Mouse (Mus musculus): Measurements from ENCODE around the gene Inafm1.
A peak's percentile ranks its signal among the peaks of the same experiment; 100 is the strongest.
"Not testable (repeated sequence)": the region's sequence is repeated elsewhere in the genome, so short reads cannot be mapped to it uniquely, and the experiment has no call there.

Inafm1 gene

GRCm38 (mm10) chr7:16263015-16263787 lies 10.2 kb downstream of the Inafm1 start:
- DNase-seq (ENCODE audit: low spot score) = peak; percentile 89

- DNase-seq (ENCODE audit: low spot score) = no peak
Measured at GRCm38 (mm10) chr7:16261097-16261496, 12.3 kb downstream of the Inafm1 start.

GRCm38 (mm10) chr7:16259110-16259590 lies 14.3 kb downstream of the Inafm1 start, which contains the start of gene C5ar1:
Gene C5ar1 (minus strand): TSS chr7:16259540.
- DNase-seq (ENCODE audit: low spot score) = no peak

- no peak for DNase-seq (ENCODE audit: low spot score)
Measured at GRCm38 (mm10) chr7:16257830-16258229, 15.6 kb downstream of the Inafm1 start.

- not testable (repeated sequence) for DNase-seq (ENCODE audit: low spot score)
Measured at GRCm38 (mm10) chr7:16255963-16256362, 17.5 kb downstream of the Inafm1 start.

- no peak for DNase-seq (ENCODE audit: low spot score)
Measured at GRCm38 (mm10) chr7:16254195-16254594, 19.2 kb downstream of the Inafm1 start.

GRCm38 (mm10) chr7:16250687-16251086 lies 22.7 kb downstream of the Inafm1 start:
- DNase-seq (ENCODE audit: low spot score) = no peak

- DNase-seq (ENCODE audit: low spot score) = no peak
Measured at GRCm38 (mm10) chr7:16245958-16246357, 27.5 kb downstream of the Inafm1 start.

GRCm38 (mm10) chr7:16244067-16244466 lies 29.4 kb downstream of the Inafm1 start, which contains the start of gene C5ar2:
Gene C5ar2 (minus strand): TSS chr7:16244154.
- no peak for DNase-seq (ENCODE audit: low spot score)

- DNase-seq (ENCODE audit: low spot score) = no peak
Measured at GRCm38 (mm10) chr7:16242198-16242597, 31.2 kb downstream of the Inafm1 start.

GRCm38 (mm10) chr7:16241787-16242186 lies 31.6 kb downstream of the Inafm1 start:
- DNase-seq (ENCODE audit: low spot score) = no peak

- DNase-seq (ENCODE audit: low spot score) = no peak
Measured at GRCm38 (mm10) chr7:16240978-16241303, 32.5 kb downstream of the Inafm1 start.

- no peak for DNase-seq (ENCODE audit: low spot score)
Measured at GRCm38 (mm10) chr7:16240281-16240977, 33.0 kb downstream of the Inafm1 start.

- no peak for DNase-seq (ENCODE audit: low spot score)
Measured at GRCm38 (mm10) chr7:16239554-16239997, 33.8 kb downstream of the Inafm1 start.

- DNase-seq (ENCODE audit: low spot score) = no peak
Measured at GRCm38 (mm10) chr7:16229869-16230268, 43.5 kb downstream of the Inafm1 start.

All from testis, postnatal 10 days (tissue).